Mouse (Mus musculus): ENCODE results near the gene Cenpl. TPM values are rescaled to one million over a fixed set of nuclear protein-coding genes. Genes with fewer than 3 reads are reported as not detected.
A peak's percentile ranks its signal among the peaks of the same experiment; 100 is the strongest.

Cenpl gene
- polyA plus RNA-seq, 1 experiment from 2014 or later = 12.5 TPM

- H3K36me3 ChIP-seq (ENCODE audit: control insufficient read depth, insufficient read depth, low read length) = peaks cover 62% of the 10 kb centered on the region
- peaks cover 25% of the 10 kb centered on the region for H3K4me1 ChIP-seq (ENCODE audit: control insufficient read depth, insufficient read depth, low read length)
- peak; percentile 97 for ATAC-seq (ENCODE audit: low FRiP score, low TSS enrichment)
- peak; percentile 99 for DNase-seq
- H3K4me3 ChIP-seq (replicated peaks; ENCODE audit: low read depth, low read length) = peak within 1 kb of the TSS; percentile 85
- peak within 1 kb of the TSS; percentile 92 for H3K4me2 ChIP-seq (ENCODE audit: low read length)
- peak within 1 kb of the TSS; percentile 78 for H3K27ac ChIP-seq (replicated peaks; ENCODE audit: low read depth, low read length)
- no peaks in the 10 kb centered on the region for H3K27me3 ChIP-seq (ENCODE audit: control insufficient read depth, insufficient read depth, low read length)
- H3K9ac ChIP-seq (replicated peaks; ENCODE audit: low read length) = peak within 1 kb of the TSS; percentile 75
- WGBS = under 1% methylated on average over 67 of the region's 76 CpGs
- no peaks in the 10 kb centered on the region for H3K9me3 ChIP-seq (ENCODE audit: control insufficient read depth, low read length)
Measured at GRCm38 (mm10) chr1:161034435-161035280, 35.9 kb upstream of the Cenpl start, which contains the start of gene Zbtb37. Gene Zbtb37 (minus strand): TSS chr1:161034849.

- peak overlapping the region; percentile 92 for H3K4me2 ChIP-seq (ENCODE audit: low read length)
- 0% methylated on average over 14 of the region's 14 CpGs for WGBS
- DNase-seq (peak; percentile 73), ATAC-seq (ENCODE audit: low FRiP score, low TSS enrichment) (peak; percentile 38)
- H3K4me1 ChIP-seq (ENCODE audit: control insufficient read depth, insufficient read depth, low read length) = peaks cover 25% of the 10 kb centered on the region
- H3K9me3 ChIP-seq (ENCODE audit: control insufficient read depth, low read length) = no peaks in the 10 kb centered on the region
- peak overlapping the region; percentile 75 for H3K9ac ChIP-seq (replicated peaks; ENCODE audit: low read length)
- peak overlapping the region; percentile 85 for H3K4me3 ChIP-seq (replicated peaks; ENCODE audit: low read depth, low read length)
- H3K27me3 ChIP-seq (ENCODE audit: control insufficient read depth, insufficient read depth, low read length) = no peaks in the 10 kb centered on the region
- peaks cover 60% of the 10 kb centered on the region for H3K36me3 ChIP-seq (ENCODE audit: control insufficient read depth, insufficient read depth, low read length)
- H3K27ac ChIP-seq (replicated peaks; ENCODE audit: low read depth, low read length) = peak overlapping the region; percentile 78
Measured at GRCm38 (mm10) chr1:161035281-161035785, 35.2 kb upstream of the Cenpl start.

DNA sequence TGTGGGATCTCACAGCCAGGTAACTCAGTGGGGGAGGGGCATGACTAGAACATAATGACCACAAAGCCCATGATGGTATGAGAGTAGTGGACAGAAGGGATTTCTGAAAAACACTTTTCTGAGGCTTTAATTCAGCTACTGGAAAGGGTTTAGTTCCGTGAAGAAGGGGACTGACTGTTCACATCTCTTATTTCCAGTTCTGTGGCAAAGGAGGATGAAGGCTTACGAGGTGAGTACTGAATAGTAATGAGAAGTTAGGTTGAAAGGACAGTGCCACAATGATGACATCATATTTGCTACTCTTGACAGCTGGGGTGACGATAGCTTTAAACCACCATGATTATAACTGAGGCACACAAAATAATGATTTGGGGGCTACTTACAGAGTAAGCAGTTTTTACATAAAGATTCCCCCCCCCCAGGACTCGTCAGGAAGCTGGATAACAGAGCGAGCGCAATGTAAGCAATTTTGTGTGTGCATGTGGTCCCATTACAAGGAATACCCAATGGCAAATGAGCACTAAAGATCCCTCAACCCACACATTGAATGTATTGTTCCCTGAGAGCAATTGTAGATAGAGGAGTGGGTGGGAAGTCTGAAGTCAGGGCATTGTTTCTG lies 34.6 kb upstream of the Cenpl start:
- Histone ChIP-seq H3K9ac (replicated peaks; ENCODE audit: low read length) (peak overlapping the region; percentile 75), H3K4me3 (replicated peaks; ENCODE audit: low read depth, low read length) (peak overlapping the region; percentile 85), H3K4me1 (ENCODE audit: control insufficient read depth, insufficient read depth, low read length) (peaks cover 25% of the 10 kb centered on the region), H3K27ac (replicated peaks; ENCODE audit: low read depth, low read length) (peak overlapping the region; percentile 78), H3K4me2 (ENCODE audit: low read length) (peak overlapping the region; percentile 92), H3K27me3 (ENCODE audit: control insufficient read depth, insufficient read depth, low read length) (no peaks in the 10 kb centered on the region), H3K9me3 (ENCODE audit: control insufficient read depth, low read length) (no peaks in the 10 kb centered on the region), H3K36me3 (ENCODE audit: control insufficient read depth, insufficient read depth, low read length) (peaks cover 64% of the 10 kb centered on the region)
- DNase-seq (no peak), ATAC-seq (ENCODE audit: low FRiP score, low TSS enrichment) (no peak)
- under 1% methylated on average over 6 of the region's 6 CpGs for WGBS

DNA sequence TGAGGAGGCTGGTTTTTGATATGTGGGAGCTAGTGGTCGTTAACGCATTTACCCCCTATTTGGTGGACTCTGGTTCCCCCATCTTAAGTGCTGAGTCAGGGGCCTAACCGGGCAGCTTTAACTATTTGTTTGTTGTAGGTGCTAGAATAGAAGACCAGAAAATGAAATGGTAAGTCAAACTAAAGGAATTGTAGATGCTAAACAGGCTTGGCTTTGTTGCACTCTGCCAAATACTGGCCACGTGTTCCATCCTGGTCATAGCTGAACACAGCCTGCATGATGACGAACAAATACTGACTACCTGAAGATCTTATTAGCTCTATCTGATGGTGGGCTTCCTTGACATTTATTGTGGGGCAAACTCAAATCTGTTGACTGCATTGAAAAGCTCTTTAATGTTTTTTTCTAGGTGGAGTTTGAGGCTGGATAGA lies 34.1 kb upstream of the Cenpl start:
- Histone ChIP-seq H3K9me3 (ENCODE audit: control insufficient read depth, low read length) (no peaks in the 10 kb centered on the region), H3K9ac (replicated peaks; ENCODE audit: low read length) (peak overlapping the region; percentile 75), H3K4me1 (ENCODE audit: control insufficient read depth, insufficient read depth, low read length) (peaks cover 25% of the 10 kb centered on the region), H3K4me2 (ENCODE audit: low read length) (peak overlapping the region; percentile 92), H3K36me3 (ENCODE audit: control insufficient read depth, insufficient read depth, low read length) (peaks cover 62% of the 10 kb centered on the region), H3K4me3 (replicated peaks; ENCODE audit: low read depth, low read length) (peak overlapping the region; percentile 85), H3K27me3 (ENCODE audit: control insufficient read depth, insufficient read depth, low read length) (no peaks in the 10 kb centered on the region), H3K27ac (replicated peaks; ENCODE audit: low read depth, low read length) (peak overlapping the region; percentile 78)
- ATAC-seq (ENCODE audit: low FRiP score, low TSS enrichment) = no peak
- DNase-seq = peak; percentile 53
- 0% methylated on average over 5 of the region's 5 CpGs for WGBS

GRCm38 (mm10) chr1:161037026-161037425 lies 33.5 kb upstream of the Cenpl start:
- H3K27ac ChIP-seq (replicated peaks; ENCODE audit: low read depth, low read length) = peak overlapping the region; percentile 78
- 0% methylated on average over 1 of the region's 1 CpGs for WGBS
- no peak for DNase-seq

GRCm38 (mm10) chr1:161037599-161037998 lies 32.9 kb upstream of the Cenpl start:
- WGBS = 23% methylated on average over 3 of the region's 3 CpGs
- peak overlapping the region; percentile 92 for H3K4me2 ChIP-seq (ENCODE audit: low read length)
- H3K9me3 ChIP-seq (ENCODE audit: control insufficient read depth, low read length) = no peaks in the 10 kb centered on the region
- no peak for DNase-seq
- peaks cover 60% of the 10 kb centered on the region for H3K36me3 ChIP-seq (ENCODE audit: control insufficient read depth, insufficient read depth, low read length)
- H3K9ac ChIP-seq (replicated peaks; ENCODE audit: low read length) = peak overlapping the region; percentile 38
- H3K27ac ChIP-seq (replicated peaks; ENCODE audit: low read depth, low read length) = no peak overlapping the region
- H3K4me3 ChIP-seq (replicated peaks; ENCODE audit: low read depth, low read length) = peak overlapping the region; percentile 85
- H3K4me1 ChIP-seq (ENCODE audit: control insufficient read depth, insufficient read depth, low read length) = peaks cover 25% of the 10 kb centered on the region
- no peaks in the 10 kb centered on the region for H3K27me3 ChIP-seq (ENCODE audit: control insufficient read depth, insufficient read depth, low read length)
- ATAC-seq (ENCODE audit: low FRiP score, low TSS enrichment) = no peak

More at GRCm38 (mm10) chr1:161037026-161037425, 33.5 kb upstream of the Cenpl start:
- peak overlapping the region; percentile 75 for H3K9ac ChIP-seq (replicated peaks; ENCODE audit: low read length)
- H3K4me1 ChIP-seq (ENCODE audit: control insufficient read depth, insufficient read depth, low read length) = peaks cover 25% of the 10 kb centered on the region
- H3K27me3 ChIP-seq (ENCODE audit: control insufficient read depth, insufficient read depth, low read length) = no peaks in the 10 kb centered on the region
- peaks cover 61% of the 10 kb centered on the region for H3K36me3 ChIP-seq (ENCODE audit: control insufficient read depth, insufficient read depth, low read length)
- peak overlapping the region; percentile 85 for H3K4me3 ChIP-seq (replicated peaks; ENCODE audit: low read depth, low read length)
- peak overlapping the region; percentile 92 for H3K4me2 ChIP-seq (ENCODE audit: low read length)
- H3K9me3 ChIP-seq (ENCODE audit: control insufficient read depth, low read length) = no peaks in the 10 kb centered on the region
- no peak for ATAC-seq (ENCODE audit: low FRiP score, low TSS enrichment)

GRCm38 (mm10) chr1:161038004-161038403 lies 32.5 kb upstream of the Cenpl start:
- H3K27me3 ChIP-seq (ENCODE audit: control insufficient read depth, insufficient read depth, low read length) = no peaks in the 10 kb centered on the region
- no peak overlapping the region for H3K27ac ChIP-seq (replicated peaks; ENCODE audit: low read depth, low read length)
- H3K36me3 ChIP-seq (ENCODE audit: control insufficient read depth, insufficient read depth, low read length) = peaks cover 63% of the 10 kb centered on the region
- H3K4me3 ChIP-seq (replicated peaks; ENCODE audit: low read depth, low read length) = peak overlapping the region; percentile 85
- DNase-seq (no peak), ATAC-seq (ENCODE audit: low FRiP score, low TSS enrichment) (no peak)
- peak overlapping the region; percentile 38 for H3K9ac ChIP-seq (replicated peaks; ENCODE audit: low read length)
- peaks cover 25% of the 10 kb centered on the region for H3K4me1 ChIP-seq (ENCODE audit: control insufficient read depth, insufficient read depth, low read length)
- 36% methylated on average over 3 of the region's 3 CpGs for WGBS
- peak overlapping the region; percentile 92 for H3K4me2 ChIP-seq (ENCODE audit: low read length)
- H3K9me3 ChIP-seq (ENCODE audit: control insufficient read depth, low read length) = no peaks in the 10 kb centered on the region

DNA sequence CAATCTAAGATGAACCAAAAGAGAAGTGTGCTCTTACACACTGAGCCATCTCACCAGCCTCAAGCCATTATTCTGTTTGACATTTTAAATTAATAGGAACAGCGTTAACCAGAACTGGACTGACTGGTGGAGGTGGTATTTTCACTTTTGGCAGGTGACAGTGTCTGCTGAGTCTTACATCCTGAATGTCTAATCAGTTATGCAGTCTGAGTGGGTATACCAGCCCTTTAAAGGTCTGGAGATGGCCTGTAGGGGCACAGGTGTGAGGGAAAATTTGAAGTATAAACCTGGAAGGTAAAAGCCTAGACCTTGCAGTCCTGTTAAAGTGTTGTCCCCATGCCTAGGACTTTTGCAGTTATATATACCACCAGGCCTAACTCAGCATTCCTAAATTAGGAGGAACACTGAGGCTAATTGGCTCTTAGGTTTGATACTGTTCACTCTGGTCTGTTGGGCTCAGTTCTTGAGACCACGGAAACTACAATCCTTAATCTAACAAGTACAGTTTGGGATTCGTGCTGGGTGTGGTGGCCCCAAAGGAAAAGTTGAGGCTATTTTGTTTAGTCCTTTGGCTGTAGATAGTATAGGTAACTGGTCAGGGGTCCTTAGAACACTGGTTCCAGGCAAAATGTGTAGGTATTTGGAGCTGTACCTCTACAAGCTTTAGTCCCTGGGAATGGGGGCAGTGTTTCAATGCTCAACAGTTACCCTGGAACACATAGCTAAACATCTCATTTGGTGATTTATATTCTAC lies 31.4 kb upstream of the Cenpl start:
- H3K4me2 ChIP-seq (ENCODE audit: low read length) = no peak overlapping the region
- H3K4me3 ChIP-seq (replicated peaks; ENCODE audit: low read depth, low read length) = no peak overlapping the region
- no peaks in the 10 kb centered on the region for H3K9me3 ChIP-seq (ENCODE audit: control insufficient read depth, low read length)
- WGBS = 8% methylated on average over 3 of the region's 3 CpGs
- peaks cover 67% of the 10 kb centered on the region for H3K36me3 ChIP-seq (ENCODE audit: control insufficient read depth, insufficient read depth, low read length)
- no peak overlapping the region; the same call in 1 of the 2 replicates for H3K27ac ChIP-seq (replicated peaks; ENCODE audit: low read depth, low read length)
- H3K9ac ChIP-seq (replicated peaks; ENCODE audit: low read length) = no peak overlapping the region
- no peaks in the 10 kb centered on the region for H3K27me3 ChIP-seq (ENCODE audit: control insufficient read depth, insufficient read depth, low read length)
- ATAC-seq (ENCODE audit: low FRiP score, low TSS enrichment) = no peak
- H3K4me1 ChIP-seq (ENCODE audit: control insufficient read depth, insufficient read depth, low read length) = peaks cover 16% of the 10 kb centered on the region
- peak; percentile 27 for DNase-seq
